Mouse (Mus musculus) embryo, embryonic 11 days (tissue): ENCODE measurements at regions not wholly inside any gene's neighbourhood (a gene's known extent, or its start where the extent isn't known, plus 50 kb on each side); places are given as distances from the start of the nearest gene placed in this dataset.

Source experiments
- DNase-seq: peaks from one replicate; pipeline ENCODE4 v3.0.0-alpha.2; 2015

DNA sequence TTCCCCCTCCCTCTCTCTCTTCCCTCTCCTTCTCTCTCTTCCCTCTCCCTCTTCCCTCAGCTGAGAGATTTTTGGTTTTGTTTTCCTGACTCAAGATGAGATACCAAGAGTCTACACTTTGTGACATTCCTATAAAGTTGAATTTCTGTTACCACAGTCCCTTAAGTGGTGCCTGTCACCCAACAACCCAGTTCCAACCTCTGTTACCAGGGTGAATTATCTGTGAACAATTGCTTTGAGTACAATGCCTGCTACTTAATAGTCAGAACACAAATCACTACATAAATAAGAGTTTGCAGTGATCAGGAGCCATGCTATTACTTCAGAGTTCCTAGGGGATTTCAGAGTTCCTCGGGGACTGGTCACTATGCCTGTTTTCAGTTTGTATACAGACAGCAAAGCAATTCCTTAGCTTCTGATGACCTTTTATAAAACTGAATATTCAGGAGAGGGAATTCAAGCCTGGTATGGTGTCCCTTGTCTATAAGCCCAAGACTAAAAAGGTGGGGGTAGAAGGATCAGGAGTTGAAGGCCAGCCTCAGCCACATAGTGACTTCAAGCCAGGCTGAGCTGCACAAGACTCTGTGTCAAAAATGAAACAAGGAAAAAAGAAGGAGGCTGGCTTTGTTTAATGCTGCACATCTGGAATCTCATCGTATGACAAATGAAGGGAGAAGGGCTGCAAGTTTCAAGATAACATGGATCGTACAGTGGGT is 99.2 kb upstream of the F13a1 start:
- peak; percentile 16 for DNase-seq

DNA sequence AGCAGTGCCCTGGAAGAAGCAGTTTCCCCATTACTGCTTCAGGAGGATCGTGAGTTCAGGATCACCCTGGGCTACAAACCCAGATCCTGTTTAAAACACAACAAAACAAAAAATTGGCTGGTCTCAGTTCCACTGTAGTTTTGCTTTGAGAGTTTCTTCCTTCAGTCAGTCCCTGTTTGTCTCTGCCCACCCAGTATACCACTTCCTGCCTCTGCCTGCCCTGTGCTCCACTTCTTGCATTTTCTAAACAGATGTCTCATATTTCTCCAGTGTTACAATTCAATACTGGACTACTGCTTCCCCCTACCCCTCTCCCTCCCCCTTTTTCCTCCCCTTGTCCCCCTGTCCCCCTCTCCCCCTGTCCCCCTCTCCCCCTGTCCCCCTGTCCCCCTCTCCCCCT is 98.6 kb upstream of the F13a1 start:
- DNase-seq, result no peak

DNA sequence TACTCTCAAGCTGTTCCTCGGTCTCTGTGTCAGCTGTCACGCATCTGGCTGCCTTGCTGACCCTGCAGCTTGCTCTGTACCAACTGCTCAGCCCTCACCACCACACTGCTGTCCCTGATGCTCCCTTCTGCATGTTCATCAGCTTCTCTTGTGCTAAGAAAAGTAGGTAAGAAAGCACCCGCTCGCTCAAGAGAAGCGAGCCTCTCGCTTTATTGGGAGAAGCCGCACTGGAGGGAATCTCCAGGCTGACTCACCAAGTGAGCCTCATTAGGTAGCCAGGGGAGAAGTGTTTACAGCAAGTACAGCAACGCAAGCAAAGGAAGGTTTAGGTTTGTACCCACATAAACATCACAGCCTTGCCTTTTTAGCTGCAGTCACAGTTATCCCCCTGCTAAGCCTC is 97.7 kb upstream of the F13a1 start:
- no peak for DNase-seq

DNA sequence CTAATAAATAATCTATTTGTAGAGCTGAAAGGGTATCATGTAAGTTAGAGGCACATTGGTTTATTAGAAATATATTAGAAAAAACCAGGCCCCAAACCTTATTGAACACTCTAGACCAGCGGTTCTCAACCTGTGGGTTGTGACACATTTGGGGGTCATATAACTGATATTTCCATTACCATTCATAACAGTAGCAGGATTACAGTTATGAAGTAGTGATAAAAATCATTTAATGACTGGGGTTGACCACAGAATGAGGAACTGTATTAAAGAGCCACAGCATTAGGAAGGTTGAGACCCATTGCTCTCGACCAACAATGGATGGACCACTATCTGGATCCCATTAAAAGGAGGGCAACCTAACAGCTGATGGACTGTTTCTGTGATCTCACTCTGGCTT is 92.8 kb upstream of the F13a1 start:
- DNase-seq, result no peak

DNA sequence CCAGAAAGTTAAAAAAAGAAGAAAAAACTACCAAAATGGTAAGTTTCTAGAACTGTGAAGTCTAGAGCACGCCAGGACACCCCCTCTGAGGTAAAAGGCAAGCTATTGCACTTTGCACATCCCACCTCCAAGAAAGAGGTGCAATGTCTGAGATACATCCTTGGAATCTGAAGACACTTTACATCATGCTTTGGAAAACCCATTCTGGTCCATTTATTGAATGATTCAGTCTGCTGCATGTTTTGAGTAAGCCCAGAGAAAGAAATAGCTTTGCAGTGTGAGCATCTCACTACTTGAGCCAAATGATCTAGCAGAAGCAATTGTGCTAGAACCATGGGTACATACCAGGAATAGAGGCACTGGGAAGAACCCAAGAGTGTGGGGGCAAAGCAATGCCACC is 85.1 kb upstream of the F13a1 start:
- DNase-seq, result no peak

DNA sequence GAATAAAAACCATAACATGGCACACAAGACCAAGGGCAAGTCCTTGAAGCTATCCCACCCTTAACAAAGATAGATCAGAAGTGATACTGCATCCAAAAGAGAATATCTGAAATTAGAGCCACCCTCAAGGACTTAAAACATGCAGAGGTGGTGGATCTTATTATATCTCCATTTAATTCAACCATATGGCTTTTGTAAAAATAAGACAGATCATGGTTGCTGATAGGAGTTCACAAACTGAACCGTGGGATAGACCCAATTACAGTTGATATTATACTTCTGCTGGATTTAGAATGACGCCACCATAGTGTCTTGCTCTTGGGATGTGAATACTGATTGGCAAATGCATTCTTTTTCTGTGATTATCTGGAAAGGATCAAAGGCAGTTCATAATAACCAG is 84.5 kb upstream of the F13a1 start:
- no peak for DNase-seq

DNA sequence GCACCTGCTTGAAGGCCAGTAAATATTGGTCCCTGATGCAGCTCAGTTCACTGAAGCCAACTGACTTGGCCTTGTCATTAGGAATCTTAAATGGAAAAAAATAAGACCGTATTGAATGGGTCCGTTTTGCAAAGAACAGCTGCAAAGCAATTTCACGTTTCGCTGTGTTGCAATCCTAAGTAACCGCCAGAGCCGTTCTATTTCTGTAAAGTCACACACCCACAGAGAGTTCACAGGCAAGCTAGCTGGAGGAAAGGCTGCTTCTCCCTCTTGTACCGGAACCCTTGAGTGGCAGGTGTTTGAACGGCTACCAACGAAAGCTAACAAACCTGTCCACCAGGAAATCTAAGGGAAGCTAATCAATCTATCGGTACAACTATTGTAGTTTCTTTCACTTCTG is 80.6 kb upstream of the F13a1 start:
- no peak for DNase-seq

DNA sequence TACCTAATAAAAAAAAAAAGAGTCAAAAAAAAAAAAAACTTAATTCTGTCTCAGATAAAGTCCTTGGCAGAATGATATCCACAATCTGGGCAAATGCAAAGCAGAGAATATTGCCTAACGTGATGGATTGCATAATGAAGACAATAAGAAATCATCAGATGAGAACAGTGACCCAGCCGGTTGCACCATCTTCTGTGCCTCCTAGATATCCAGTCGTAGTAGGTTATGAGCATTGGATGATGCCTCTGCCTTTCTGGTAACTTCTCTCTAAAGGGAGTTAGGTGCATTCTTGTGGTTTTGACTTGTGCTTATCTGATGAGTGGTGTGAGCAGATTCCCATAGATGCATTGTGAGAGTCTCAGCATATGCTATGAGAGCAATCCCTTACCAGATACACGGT is 71.6 kb upstream of the F13a1 start:
- DNase-seq, result no peak

DNA sequence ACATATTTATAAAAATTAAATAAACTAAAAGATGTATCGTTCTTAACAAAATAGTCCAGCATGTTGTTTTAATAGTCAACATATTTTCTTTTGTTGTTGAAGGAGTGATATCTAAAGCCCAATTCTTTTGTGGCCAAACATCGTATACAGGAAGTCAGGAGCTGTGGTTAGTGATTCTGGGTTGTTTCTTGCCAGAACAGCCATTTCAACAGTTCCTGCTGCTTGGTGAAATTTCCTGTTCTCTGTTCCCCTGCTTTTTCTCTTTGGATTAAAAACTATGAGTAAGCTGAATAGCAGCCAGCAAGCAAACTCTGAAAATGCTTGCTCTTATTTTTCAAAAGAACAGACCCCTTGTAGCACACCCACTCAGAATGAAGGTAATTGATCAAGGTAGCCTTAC is 70.2 kb upstream of the F13a1 start:
- no peak for DNase-seq

DNA sequence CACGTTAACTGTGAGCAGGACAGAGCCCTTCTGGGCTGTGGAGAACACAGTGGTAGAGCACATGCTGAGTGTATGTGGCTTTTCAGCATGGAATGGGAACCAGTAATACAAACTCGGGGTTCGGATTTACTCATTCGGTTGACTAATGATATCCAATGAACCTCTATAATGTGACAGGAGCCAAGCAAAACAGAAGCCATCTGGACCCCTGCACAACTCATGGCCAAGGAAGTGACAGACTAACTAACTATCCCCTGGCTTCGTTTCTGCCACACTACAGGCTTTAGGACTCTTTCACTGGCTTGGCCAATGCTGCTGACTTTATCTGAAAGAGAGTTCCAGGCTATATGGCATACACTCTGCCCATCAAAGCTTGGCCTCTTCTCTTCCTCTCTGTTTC is 64.3 kb upstream of the F13a1 start:
- DNase-seq, result no peak

DNA sequence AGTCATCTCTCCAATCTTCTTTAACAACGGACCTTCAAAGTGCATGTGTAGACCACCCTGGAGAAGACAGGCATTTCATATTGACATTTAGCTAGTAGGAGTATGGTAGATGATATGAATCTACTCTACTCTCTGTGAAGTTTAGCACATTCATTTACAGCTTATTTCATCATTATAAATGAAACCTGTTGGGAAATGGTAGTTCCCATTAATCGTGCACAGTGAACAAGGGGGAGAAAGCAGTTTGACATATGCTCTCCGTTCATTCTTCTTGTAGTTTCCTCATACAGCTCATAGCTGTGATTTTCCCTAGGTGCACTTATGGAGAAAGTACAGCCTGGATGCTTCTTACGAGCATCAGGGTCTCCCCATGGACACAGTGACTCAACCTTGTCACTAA is 61.7 kb upstream of the F13a1 start:
- DNase-seq, result no peak

DNA sequence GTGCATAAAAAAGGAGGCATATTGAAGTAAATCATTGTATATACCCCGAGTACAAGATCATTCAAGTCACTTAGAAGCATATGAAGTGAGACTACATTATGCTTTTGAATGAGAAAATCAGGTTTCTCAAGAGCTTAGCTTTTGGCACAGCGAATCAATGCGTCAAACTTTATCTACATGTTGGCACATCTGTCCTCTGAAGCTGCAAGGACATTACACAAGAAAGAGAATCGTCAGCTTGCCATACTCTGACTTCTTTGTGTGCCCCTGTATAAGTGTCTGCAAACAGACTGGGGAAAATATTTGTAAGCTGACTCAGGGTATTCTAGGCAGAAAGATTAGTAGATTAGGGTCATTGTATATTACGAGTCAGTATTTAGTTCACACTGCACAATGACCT is 57.7 kb upstream of the F13a1 start:
- no peak for DNase-seq

DNA sequence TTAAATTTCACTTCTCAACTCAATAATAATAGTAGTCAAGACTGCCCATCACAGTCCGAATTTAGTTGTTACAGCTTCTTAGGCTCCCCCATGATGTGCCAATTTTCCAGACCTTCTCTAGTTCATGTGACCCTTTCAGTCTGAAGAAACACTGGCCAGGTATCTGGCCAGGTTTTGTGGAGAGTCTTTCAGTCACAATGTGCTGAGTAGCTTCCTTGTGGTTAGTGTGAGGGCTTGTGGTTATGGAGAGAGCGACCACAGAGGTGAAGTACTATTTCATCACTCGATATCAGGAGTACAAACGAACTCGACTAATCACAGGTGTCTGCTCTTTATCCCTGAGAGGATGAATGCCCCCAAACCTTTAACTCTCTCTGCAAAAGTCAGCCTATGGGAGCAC is 56.0 kb upstream of the F13a1 start:
- no peak for DNase-seq

DNA sequence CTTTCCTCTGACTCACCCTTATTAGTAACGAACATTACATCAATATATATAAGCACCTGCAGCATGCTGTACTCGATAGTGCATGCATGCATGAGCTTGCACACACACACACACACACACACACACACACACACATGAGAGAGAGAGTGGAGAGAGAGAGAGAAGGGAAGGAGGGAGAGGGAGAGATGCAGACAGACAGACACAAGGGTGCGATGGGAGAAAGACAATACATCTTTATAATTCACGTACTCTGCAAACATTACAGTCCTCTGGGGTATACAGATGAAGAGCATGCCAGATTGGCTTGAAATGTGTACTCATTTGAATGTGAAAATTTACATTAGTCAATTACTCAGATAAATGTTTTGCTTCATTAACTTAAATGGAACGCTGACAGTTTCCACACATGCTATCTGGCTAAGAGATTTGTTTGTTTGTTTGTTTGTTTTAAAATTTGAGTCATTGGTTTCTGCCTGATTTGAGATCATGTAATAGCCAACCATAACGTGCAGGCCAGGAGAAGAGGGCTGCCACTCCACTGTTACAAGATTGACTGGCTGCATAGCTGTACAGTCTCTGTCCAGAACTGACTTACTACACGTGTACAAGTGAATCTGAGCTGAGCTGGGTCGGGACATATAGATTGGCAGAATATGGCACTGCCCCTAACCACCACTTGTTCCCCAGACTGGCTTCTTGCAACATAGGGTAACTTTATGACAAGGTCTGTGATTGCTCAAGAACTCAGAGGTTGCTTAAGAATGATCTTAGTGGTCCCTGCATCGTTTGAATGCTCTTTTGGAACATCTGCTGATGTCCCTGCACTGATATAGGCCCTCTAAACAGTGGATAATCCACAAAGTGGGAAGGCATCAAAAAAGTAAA is 54.6 kb upstream of the F13a1 start:
- no peak for DNase-seq

DNA sequence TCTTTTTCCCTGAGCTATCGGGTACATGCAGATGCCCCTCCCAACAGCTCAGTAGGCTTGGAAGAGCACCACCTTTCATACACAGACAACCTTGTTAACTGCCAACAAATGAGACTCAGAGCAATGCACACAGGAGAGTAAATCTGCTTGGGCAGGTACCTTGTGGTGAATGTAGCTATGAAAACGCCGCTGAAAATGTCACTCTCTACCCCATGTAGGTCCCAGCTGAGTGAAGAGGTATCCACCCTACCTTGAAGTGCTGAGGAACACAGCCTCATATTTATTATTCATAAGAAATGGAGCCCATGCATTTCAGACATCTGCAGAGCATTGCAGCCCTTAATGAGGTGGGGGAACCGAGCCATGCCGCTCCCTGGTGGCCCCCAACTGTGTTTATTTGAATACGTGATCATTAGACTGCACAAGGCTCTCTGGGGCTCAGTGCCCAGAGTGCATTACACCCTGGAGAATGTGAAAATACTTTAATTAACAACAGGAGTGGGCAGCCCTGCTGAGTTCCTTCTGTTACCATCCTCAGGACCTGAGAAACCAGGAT is 53.8 kb upstream of the F13a1 start:
- DNase-seq, result peak; percentile 16

DNA sequence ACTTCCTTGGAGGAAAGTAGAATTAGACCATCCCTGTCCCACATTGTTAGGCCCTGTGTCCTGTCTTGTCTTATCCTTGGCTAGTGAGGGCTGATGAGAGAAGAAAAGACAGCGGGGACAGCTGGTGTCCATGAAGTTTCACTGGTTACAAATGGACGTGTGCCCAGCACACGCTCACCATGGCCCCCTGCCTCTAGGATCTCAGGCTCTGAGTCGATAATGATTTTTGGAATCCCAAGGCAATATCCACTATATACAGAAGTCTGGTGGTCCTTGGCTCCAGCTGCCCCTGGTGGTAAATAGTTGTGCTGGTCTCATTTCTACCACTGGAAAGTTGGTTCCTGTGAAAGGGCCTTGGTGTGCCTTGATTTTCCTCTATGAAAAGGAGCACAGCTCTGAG is 51.7 kb upstream of the F13a1 start:
- no peak for DNase-seq
